Mouse (Mus musculus) small intestine, adult 2 months (tissue): ENCODE results near the gene Pygm. TPM values are rescaled to one million over a fixed set of nuclear protein-coding genes. Genes with fewer than 3 reads are reported as not detected.

Experiments used
- H3K27ac ChIP-seq: fragments of 200-500 bp; 2 replicates; pipeline ENCODE4 v1.5.1; 2012; ENCODE audit warnings: low read depth, low read length, control low read depth, inconsistent platforms; ENCODE audit not compliant: insufficient read depth
- H3K27me3 ChIP-seq: fragments of 200-500 bp; 2 replicates; pipeline ENCODE4 v1.6.1; 2012; ENCODE audit warnings: mild to moderate bottlenecking, moderate library complexity, low read length, inconsistent platforms; ENCODE audit not compliant: control insufficient read depth, insufficient read depth
- H3K36me3 ChIP-seq: fragments of 200-500 bp; 2 replicates; pipeline ENCODE4 v1.6.1; 2012; ENCODE audit warnings: mild to moderate bottlenecking, low read length, control low read depth, inconsistent platforms; ENCODE audit not compliant: control insufficient read depth, insufficient read depth
- H3K4me1 ChIP-seq: fragments of 200-500 bp; 2 replicates; pipeline ENCODE4 v1.6.1; 2012; ENCODE audit warnings: low read length, inconsistent platforms, mixed read lengths; ENCODE audit not compliant: control insufficient read depth, insufficient read depth, insufficient read length
- H3K4me3 ChIP-seq: fragments of 200-500 bp; 2 replicates; pipeline ENCODE4 v1.5.1; 2012; ENCODE audit warnings: low read depth, mild to moderate bottlenecking, control low read depth, inconsistent platforms, low read length, moderate library complexity
- CTCF ChIP-seq: fragments of 200-500 bp; IDR thresholded peaks from 2 replicates; pipeline ENCODE4 v1.5.1; 2012; ENCODE audit warnings: low read depth, mild to moderate bottlenecking, control low read depth, inconsistent platforms, low read length, moderate library complexity, mixed read lengths; ENCODE audit not compliant: insufficient replicate concordance, insufficient read length; ENCODE audit errors: extremely low read depth
- POLR2A ChIP-seq: fragments of 200-500 bp; IDR thresholded peaks from 2 replicates; pipeline ENCODE4 v1.6.1; 2012; ENCODE audit warnings: low read depth, mild to moderate bottlenecking, control low read depth, inconsistent platforms, low read length, moderate library complexity
- WGBS: fragments of 180-500 bp; shearing (Covaris S2); methylation state at CpG from one replicate; pipeline ENCODE4 v1.1.7; 2018; 5-methylcytosine and 5-hydroxymethylcytosine counted together
- polyA plus RNA-seq: library from polyadenylated mRNA; depleted of rRNA; stranded (reverse); fragments of >200 nt; gene quantifications from 2 replicates; pipeline ENCODE4 v1.2.3, GENCODE M21; 2012

Gene Pygm
- polyA plus RNA-seq, 1 experiment = 3.2 TPM

DNA sequence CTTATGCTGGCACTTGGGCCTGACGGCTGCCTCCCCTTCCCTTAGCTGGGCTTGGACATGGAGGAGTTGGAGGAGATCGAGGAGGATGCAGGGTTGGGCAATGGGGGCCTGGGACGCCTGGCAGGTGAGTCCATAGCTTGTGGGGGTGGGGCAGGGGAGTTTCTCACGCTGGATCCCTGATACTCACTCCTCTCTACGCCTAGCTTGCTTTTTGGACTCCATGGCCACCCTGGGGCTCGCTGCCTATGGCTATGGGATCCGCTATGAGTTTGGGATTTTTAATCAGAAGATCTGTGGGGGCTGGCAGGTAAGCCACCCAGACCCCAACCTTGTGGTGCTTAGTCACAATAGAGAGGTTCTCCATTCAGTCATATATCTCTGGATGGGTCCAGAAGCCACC lies 1.6 kb downstream of the Pygm start:
- H3K4me1 ChIP-seq = peaks cover 9% of the 10 kb centered on the region
- WGBS = 82% methylated on average over 7 of the region's 7 CpGs
- H3K27me3 ChIP-seq = no peaks in the 10 kb centered on the region
- TF ChIP-seq POLR2A (no peak), CTCF (no peak)
- no peaks in the 10 kb centered on the region for H3K36me3 ChIP-seq
- H3K27ac ChIP-seq = no peak overlapping the region
- H3K4me3 ChIP-seq = no peak overlapping the region

DNA sequence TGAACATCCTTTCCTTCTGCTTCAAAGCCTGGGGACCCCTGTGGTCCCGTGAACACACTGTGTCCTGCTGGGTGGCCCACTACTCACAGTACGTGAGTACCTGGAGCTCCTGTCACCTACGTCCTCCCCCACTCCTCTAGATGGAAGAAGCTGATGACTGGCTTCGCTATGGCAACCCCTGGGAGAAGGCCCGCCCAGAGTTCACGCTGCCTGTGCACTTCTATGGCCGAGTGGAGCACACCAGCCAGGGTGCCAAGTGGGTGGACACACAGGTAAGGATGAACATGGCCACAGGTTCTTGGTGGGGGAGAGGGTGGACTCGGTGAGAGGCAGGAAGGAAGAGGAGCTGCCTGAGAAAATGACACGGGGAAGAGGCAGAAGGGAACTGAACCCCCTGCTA lies 2.0 kb downstream of the Pygm start:
- no peak for TF ChIP-seq POLR2A
- TF ChIP-seq CTCF = no peak
- Histone ChIP-seq H3K27me3 (no peaks in the 10 kb centered on the region), H3K27ac (no peak overlapping the region), H3K36me3 (no peaks in the 10 kb centered on the region), H3K4me3 (no peak overlapping the region), H3K4me1 (peaks cover 9% of the 10 kb centered on the region)
- 85% methylated on average over 9 of the region's 9 CpGs for WGBS

DNA sequence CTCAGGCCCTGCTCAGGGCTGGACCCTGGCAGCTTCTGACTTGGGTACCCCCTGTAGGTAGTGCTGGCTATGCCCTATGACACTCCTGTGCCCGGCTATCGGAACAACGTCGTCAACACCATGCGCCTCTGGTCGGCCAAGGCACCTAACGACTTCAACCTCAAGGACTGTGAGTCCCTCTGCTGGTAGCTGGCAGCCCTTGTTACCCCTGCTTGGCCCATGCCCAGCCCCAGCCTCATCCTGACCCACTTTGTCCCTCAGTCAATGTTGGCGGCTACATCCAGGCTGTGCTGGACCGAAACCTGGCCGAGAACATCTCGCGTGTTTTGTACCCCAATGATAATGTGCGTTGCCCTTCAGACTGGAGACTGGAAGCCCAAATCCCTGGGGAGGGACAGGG lies 3.8 kb downstream of the Pygm start:
- H3K27me3 ChIP-seq = no peaks in the 10 kb centered on the region
- 80% methylated on average over 13 of the region's 13 CpGs for WGBS

DNA sequence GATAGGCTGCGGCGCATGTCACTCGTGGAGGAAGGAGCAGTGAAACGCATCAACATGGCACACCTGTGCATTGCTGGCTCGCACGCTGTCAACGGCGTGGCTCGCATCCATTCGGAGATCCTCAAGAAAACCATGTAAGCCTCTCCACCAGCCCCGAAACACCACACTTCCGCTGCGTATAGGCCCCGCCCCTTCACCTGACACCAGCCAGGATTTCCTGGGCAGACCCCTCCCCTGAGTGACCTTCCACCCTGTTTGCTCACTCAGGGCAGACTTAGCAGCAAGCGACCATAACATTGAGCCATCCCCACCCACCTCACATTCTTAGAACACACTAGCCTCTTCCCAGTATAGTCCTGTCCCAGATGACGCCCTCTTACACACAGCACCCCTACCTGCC lies 5.6 kb downstream of the Pygm start:
- Histone ChIP-seq H3K4me1 (peaks cover 9% of the 10 kb centered on the region), H3K4me3 (peak overlapping the region; percentile 52), H3K27me3 (no peaks in the 10 kb centered on the region), H3K36me3 (no peaks in the 10 kb centered on the region), H3K27ac (no peak overlapping the region)
- 19% methylated on average over 16 of the region's 16 CpGs for WGBS
- TF ChIP-seq CTCF (no peak), POLR2A (no peak)

More for the DNA sequence above, 3.8 kb downstream of the Pygm start:
- H3K4me1 ChIP-seq = peaks cover 9% of the 10 kb centered on the region
- no peaks in the 10 kb centered on the region for H3K36me3 ChIP-seq
- H3K4me3 ChIP-seq = no peak overlapping the region
- TF ChIP-seq POLR2A = no peak
- no peak for TF ChIP-seq CTCF
- H3K27ac ChIP-seq = no peak overlapping the region

DNA sequence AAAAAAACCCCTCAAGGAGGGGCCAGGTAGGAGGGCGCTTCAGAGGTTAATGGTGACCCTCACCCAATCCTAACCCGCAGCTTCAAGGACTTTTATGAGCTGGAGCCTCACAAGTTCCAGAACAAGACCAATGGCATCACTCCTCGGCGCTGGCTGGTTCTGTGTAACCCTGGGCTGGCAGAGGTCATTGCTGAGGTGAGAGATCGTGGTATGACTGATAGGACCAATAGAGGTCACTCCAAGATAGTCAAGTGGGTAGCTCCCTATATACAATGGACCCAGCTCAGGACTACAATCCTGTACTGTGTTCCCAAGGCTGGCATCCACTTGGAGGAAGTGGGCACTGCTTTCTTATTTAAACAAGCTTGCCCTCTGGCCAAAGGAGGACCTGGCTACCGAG lies 6.1 kb downstream of the Pygm start:
- Histone ChIP-seq H3K27me3 (no peaks in the 10 kb centered on the region), H3K4me1 (peaks cover 9% of the 10 kb centered on the region), H3K27ac (no peak overlapping the region), H3K36me3 (no peaks in the 10 kb centered on the region), H3K4me3 (no peak overlapping the region)
- no peak; the same call in 1 of the 2 replicates for TF ChIP-seq POLR2A
- no peak for TF ChIP-seq CTCF
- 55% methylated on average over 6 of the region's 6 CpGs for WGBS

DNA sequence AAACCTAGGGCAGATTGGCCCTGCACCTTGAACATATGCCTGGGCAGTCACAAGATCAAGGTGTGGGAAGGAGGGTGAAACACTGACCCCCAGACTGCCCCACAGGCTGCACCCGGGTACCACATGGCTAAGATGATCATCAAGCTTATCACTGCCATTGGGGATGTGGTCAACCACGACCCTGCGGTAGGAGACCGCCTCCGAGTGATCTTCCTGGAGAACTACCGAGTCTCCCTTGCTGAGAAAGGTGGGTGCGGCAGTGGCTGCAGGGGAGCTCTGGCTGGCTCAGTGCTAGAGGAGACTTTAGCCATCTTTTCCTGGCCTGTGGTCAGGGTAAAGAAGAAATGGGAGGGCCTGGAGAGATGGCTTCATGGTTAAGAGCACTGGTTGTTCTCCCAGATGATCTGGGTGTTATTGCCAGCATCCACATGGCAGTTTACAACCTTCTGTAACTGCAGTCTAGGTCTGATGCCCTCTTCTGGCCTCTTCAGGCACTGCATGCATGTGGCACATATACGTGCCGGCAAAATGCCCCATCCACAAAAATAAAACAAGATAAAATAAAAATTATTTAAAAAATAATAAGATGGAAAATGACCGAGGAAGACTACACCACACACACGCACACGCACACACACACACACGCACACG lies 8.7 kb downstream of the Pygm start:
- no peaks in the 10 kb centered on the region for H3K36me3 ChIP-seq
- 90% methylated on average over 14 of the region's 14 CpGs for WGBS
- no peak for TF ChIP-seq POLR2A
- TF ChIP-seq CTCF = no peak

DNA sequence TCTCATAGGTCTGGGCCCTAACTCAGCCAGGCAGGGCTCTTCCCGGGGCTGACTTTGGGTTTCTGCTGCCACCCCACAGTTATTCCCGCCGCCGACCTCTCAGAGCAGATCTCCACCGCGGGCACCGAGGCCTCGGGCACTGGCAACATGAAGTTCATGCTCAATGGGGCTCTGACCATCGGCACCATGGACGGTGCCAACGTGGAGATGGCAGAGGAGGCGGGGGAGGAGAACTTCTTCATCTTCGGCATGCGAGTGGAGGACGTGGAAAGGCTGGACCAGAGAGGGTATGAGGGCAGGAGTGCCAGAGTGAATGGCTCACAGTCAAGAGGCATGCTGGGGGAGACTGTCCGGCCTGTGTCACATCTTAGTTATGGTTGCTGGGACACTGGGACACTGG lies 9.4 kb downstream of the Pygm start:
- no peak for TF ChIP-seq POLR2A
- TF ChIP-seq CTCF = no peak
- peaks cover 5% of the 10 kb centered on the region; the same call in 1 of the 2 replicates for H3K27me3 ChIP-seq
- H3K36me3 ChIP-seq = no peaks in the 10 kb centered on the region
- peaks cover 9% of the 10 kb centered on the region for H3K4me1 ChIP-seq
- no peak overlapping the region for H3K4me3 ChIP-seq
- no peak overlapping the region for H3K27ac ChIP-seq
- WGBS = 89% methylated on average over 16 of the region's 16 CpGs

More for the DNA sequence above, 8.7 kb downstream of the Pygm start:
- Histone ChIP-seq H3K27ac (no peak overlapping the region), H3K4me3 (no peak overlapping the region), H3K27me3 (no peaks in the 10 kb centered on the region), H3K4me1 (peaks cover 9% of the 10 kb centered on the region)
